Mouse (Mus musculus) lung, adult 2 months (tissue): ENCODE measurements around the gene Numbl. TPM values are rescaled to one million over a fixed set of nuclear protein-coding genes. Genes with fewer than 3 reads are reported as not detected.

Experiments
- DNase-seq: peaks from one replicate; pipeline ENCODE4 v3.0.0; 2022
- H3K4me1 ChIP-seq: fragments of 200-500 bp; 2 replicates; pipeline ENCODE4 v1.6.1; 2011; ENCODE audit warnings: low read length; ENCODE audit not compliant: control insufficient read depth, insufficient read depth
- H3K4me3 ChIP-seq: fragments of 200-500 bp; replicated peaks from 2 replicates; pipeline ENCODE3; 2011; ENCODE audit warnings: low read depth, mild to moderate bottlenecking, control low read depth, low read length; ENCODE audit errors: extremely low read depth
- CTCF ChIP-seq: fragments of 200-500 bp; IDR thresholded peaks from 2 replicates; pipeline ENCODE4 v1.5.1; 2011; ENCODE audit warnings: mild to moderate bottlenecking, low read length, control low read depth; ENCODE audit not compliant: insufficient read depth
- POLR2A ChIP-seq: fragments of 200-500 bp; IDR thresholded peaks from 2 replicates; pipeline ENCODE4 v1.6.1; 2011; ENCODE audit warnings: low read depth, mild to moderate bottlenecking, control low read depth, low read length, borderline replicate concordance; ENCODE audit errors: extremely low read depth
- WGBS: fragments of 180-500 bp; shearing (Covaris S2); methylation state at CpG from one replicate; pipeline ENCODE4 v1.1.7; 2018; 5-methylcytosine and 5-hydroxymethylcytosine counted together
- polyA plus RNA-seq: library from polyadenylated mRNA; depleted of rRNA; stranded (reverse); fragments of >200 nt; gene quantifications from 2 replicates; pipeline ENCODE4 v1.2.3, GENCODE M21; 2012; rRNA removed

Gene Numbl
- polyA plus RNA-seq, result 33.0 and 36.4 TPM in 2 replicates

DNA sequence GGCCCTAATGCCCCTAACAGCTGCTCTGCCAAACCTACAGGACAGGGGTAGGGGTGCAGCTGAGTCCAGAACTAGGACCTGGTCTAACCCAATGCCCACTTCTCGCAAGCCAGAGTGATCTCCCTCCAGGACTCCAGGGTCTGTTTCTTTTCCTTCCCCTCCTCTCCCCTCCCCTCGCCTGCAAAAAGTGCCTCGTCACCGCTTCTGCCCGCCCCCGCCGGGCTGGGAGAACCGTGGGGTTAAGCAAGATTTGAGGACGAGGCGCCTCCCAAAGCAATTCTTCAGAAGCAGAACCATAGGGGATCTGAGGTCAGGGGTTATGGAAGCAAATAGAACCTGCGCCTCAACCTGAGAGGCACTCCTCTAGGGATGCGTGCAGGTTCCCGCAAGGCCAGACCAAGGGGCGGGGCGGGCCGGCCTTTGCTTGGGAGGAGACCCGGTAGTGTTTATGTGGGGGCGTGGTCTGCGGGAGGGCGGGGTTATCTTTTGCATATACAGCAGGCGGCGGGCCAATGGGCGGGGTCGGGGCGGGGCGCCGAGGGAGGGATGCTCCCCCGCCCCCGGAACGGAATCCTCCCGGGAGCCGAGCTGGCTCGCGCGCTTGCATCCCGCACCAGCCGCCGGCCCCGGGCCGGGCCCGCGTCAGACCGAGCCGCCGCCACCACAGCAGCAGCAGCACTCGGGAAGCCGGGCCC, at the start of gene Numbl:
Gene Numbl, plus strand, starts transcription at position 229 of the 695 bp plus-strand sequence.
- TF ChIP-seq CTCF (no peak), POLR2A (peak; percentile 28; the same call in 1 of the 2 replicates)
- no peaks in the 10 kb centered on the region for H3K4me1 ChIP-seq
- H3K4me3 ChIP-seq, result peak within 1 kb of the TSS; percentile 79
- DNase-seq, result peak; percentile 91
- under 1% methylated on average over 47 of the region's 47 CpGs for WGBS

DNA sequence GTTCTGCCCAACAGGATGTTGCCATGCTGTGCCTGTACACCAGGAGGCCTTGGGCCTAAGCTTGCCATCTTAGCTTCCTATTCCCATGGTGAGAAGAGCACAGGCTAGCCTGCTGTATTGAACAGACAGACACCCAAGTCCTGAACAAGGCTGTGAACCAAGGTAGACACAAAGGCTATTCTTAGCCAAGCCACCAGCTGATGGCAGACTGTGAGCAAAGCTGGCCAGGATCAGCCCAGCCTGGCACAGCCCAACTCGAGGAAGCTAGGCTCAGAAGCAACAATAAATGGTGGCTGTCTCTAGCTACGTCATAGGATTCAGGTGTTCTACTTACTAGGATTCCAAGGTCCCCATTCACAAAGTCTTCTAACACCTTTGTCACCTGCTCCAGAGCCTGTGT, 45.6 kb upstream of the Numbl start:
- TF ChIP-seq POLR2A (no peak), CTCF (no peak)
- WGBS, result 77% methylated on average over 2 of the region's 2 CpGs
- Histone ChIP-seq H3K4me1 (no peaks in the 10 kb centered on the region), H3K4me3 (no peak overlapping the region)
- DNase-seq, result no peak

DNA sequence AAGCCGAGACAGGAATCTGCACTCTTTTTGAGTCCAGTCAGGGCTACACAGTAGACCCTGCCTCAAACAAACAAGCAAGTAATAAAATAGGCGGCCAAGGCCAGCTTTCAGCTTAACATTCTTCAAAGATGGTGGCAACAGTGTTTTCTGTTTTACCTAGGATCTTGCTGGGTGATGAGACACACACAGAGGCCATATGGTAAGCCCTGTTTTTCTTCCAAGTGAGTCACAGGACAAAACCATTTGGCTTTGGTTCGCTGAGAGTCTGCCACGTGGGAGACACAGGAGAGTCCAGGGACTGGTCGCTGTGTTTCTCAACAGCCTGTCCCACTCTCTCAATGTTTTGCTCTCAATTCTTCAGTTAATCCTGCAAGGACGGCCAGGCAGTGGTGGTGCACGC, 39.6 kb upstream of the Numbl start:
- H3K4me1 ChIP-seq, result no peaks in the 10 kb centered on the region
- 78% methylated on average over 7 of the region's 7 CpGs for WGBS
- no peak overlapping the region for H3K4me3 ChIP-seq
- no peak for DNase-seq
- no peak for TF ChIP-seq POLR2A
- TF ChIP-seq CTCF, result no peak

DNA sequence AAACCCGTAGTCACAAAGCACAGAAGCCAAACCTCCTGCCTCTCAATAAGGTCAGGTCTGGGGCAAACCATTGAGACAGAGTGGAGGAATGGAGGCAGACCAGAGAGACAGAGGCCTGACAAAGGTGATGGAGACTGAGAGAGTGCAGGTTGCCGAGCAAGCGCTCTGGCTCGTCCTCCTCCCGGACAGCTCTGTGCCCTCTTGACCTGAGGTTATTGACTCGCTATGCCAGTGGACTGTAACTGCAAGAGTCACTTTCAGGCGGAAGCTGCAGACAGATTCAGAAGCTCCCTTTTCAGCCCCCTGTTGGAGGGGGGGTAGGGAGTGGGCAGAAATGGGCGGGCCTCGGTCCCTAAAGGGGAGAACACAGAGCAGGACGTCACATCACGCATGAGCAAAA, 38.3 kb upstream of the Numbl start:
- DNase-seq, result no peak
- peaks cover 8% of the 10 kb centered on the region for H3K4me1 ChIP-seq
- no peak overlapping the region for H3K4me3 ChIP-seq
- WGBS, result 88% methylated on average over 11 of the region's 11 CpGs
- TF ChIP-seq CTCF (no peak), POLR2A (no peak)

DNA sequence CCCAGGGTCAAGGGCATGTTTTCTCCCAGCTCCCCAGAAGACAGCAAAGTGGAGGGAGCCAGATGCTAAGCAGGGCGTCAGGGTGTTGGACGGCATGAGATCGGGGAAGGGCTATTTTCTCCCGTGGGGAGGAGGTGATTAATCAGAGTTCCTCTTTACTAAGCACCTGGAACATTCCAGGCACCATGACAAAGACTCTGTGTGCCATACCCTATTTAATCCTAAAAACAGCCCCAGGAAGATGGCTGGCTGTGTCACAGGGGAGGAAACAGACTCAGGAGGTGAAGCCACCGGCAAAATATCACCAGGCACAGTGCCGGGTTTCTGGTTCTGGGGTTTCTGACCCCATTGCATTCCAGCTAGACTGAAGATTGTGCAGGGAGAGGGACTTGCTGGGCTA, 36.3 kb upstream of the Numbl start:
- H3K4me1 ChIP-seq, result peaks cover 10% of the 10 kb centered on the region
- WGBS, result 55% methylated on average over 6 of the region's 6 CpGs
- DNase-seq, result no peak
- TF ChIP-seq CTCF (no peak), POLR2A (no peak)
- no peak overlapping the region for H3K4me3 ChIP-seq

DNA sequence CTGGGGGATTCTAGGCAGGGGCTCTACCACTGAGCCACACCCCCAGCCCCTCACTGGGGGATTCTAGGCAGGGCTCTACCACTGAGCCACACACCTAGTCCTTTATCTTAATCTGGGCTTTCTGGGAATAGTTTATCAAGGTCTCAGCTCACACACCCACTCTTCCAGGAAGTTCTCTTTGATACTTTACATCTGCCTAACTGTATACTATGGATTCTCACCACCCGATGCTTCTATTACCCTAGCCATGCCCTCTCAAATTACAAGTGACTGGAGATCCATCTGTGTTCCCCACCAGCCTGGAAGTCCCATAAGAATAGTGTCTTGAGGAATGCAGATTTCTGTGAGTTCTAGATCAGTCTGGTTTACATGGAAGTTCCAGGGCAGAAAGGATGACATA, 35.7 kb upstream of the Numbl start:
- 66% methylated on average over 1 of the region's 1 CpGs for WGBS
- Histone ChIP-seq H3K4me3 (no peak overlapping the region), H3K4me1 (peaks cover 13% of the 10 kb centered on the region)
- no peak for TF ChIP-seq CTCF
- no peak for TF ChIP-seq POLR2A
- no peak for DNase-seq

DNA sequence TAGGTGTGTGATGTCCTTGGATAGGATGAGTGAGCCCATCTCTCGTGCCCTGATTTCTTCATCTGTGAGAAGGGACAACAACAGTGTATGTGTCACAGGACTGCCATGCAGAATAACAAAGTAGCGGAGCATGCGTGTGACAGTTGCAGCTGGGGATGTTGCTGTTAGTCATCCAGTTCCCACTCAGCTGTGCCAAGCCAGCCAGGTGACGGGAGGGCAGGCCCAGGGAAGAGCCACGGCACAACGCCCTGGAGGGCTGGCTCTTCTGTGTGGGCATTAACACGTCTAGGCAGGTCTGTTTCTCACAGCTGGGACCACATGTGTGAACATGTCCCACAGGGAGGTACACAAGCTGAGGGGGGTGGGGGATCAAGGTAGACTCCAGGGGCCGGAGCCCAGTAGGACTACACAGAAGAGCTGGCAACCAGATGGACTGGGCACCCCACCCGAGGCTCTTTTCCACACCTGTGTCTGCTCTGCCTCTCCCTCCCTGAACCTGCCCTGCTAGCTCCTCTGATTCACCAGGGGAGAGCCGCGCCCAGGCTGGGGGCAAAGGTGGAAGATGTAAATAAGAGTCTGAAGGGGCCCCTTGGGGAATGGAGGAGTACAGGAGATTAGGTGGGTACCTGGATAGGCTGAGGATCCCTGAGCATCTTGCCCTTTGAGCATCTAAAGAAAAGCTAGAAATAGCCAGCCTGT, 33.2 kb upstream of the Numbl start:
- no peak for TF ChIP-seq CTCF
- TF ChIP-seq POLR2A, result no peak
- Histone ChIP-seq H3K4me3 (no peak overlapping the region), H3K4me1 (peaks cover 16% of the 10 kb centered on the region)
- no peak for DNase-seq
- 64% methylated on average over 11 of the region's 11 CpGs for WGBS

DNA sequence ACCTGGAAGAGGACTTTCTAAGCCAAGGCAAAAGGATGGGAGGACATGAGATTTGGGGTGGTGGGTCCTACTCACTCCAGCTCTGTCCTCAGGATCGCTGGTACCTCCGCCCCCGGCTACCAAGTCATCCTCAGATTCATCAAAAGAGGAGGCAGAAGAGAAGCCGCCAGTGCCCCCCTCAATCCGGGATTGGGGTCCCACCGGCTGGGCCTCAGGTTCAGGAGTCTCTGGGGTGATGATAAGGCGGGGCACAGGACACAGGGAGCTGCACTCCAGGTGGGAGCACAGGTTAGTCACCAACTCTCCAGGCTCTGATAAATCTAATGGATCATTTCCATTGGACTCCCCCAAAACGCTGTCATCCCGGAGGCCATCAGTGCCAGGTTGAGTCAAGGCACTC, 31.0 kb upstream of the Numbl start:
- Histone ChIP-seq H3K4me3 (peak overlapping the region; percentile 77), H3K4me1 (peaks cover 16% of the 10 kb centered on the region)
- DNase-seq, result no peak
- WGBS, result 28% methylated on average over 9 of the region's 9 CpGs
- TF ChIP-seq POLR2A, result no peak
- no peak for TF ChIP-seq CTCF

DNA sequence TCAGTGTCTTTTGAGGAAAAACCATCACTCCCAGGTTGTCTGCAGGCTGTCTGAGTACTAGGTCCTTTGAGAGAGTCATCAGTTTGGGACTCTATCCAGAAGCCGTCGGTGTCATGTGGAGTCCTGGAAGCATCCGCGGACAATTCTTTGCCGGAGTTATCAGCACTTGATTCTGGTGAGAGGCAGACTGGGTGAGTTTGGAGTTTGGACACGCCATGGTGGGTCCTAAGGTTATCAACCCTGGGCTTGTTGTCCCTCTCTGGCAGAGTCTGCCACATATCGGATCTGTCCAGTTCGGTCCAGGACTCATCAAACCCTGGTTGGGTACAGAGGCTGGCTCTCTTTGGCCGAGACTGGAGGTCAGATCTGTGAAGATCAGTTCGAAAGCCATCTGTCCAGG, 30.6 kb upstream of the Numbl start:
- TF ChIP-seq POLR2A (no peak), CTCF (no peak)
- Histone ChIP-seq H3K4me1 (peaks cover 19% of the 10 kb centered on the region), H3K4me3 (peak overlapping the region; percentile 77)
- 4% methylated on average over 10 of the region's 10 CpGs for WGBS
- DNase-seq, result no peak
